Mouse (Mus musculus) splenic B cell, adult 2 months (primary cell): ENCODE results near the gene Slc6a6.

ENCODE experiments used
- DNase-seq: peaks from one replicate; pipeline ENCODE4 v3.0.0-alpha.2; 2011; ENCODE audit warnings: low read depth, low spot score
- H3K27me3 ChIP-seq: 2 replicates; pipeline ENCODE4 v1.6.1; 2012; ENCODE audit warnings: mild to moderate bottlenecking, low read length, moderate library complexity, mixed read lengths; ENCODE audit not compliant: control insufficient read depth, poor library complexity, insufficient read depth, severe bottlenecking
- H3K36me3 ChIP-seq: 2 replicates; pipeline ENCODE4 v1.6.1; 2012; ENCODE audit warnings: mild to moderate bottlenecking, low read length, moderate library complexity, mixed read lengths; ENCODE audit not compliant: control insufficient read depth, poor library complexity, insufficient read depth, severe bottlenecking

Gene Slc6a6

GRCm38 (mm10) chr6:91785018-91785417 is 101.2 kb downstream of the Slc6a6 start:
- Histone ChIP-seq H3K36me3 (no peaks in the 10 kb centered on the region), H3K27me3 (no peaks in the 10 kb centered on the region)
- DNase-seq = no peak

- DNase-seq = no peak
- no peaks in the 10 kb centered on the region for H3K36me3 ChIP-seq
- no peaks in the 10 kb centered on the region for H3K27me3 ChIP-seq
Measured at GRCm38 (mm10) chr6:91788311-91788798, 104.5 kb downstream of the Slc6a6 start.

- no peaks in the 10 kb centered on the region for H3K27me3 ChIP-seq
- no peaks in the 10 kb centered on the region for H3K36me3 ChIP-seq
- no peak for DNase-seq
Measured at GRCm38 (mm10) chr6:91795640-91796039, 111.8 kb downstream of the Slc6a6 start.

- Histone ChIP-seq H3K36me3 (no peaks in the 10 kb centered on the region), H3K27me3 (no peaks in the 10 kb centered on the region)
- DNase-seq = no peak
Measured at GRCm38 (mm10) chr6:91796064-91796463, 112.2 kb downstream of the Slc6a6 start.

GRCm38 (mm10) chr6:91796736-91797135 is 112.9 kb downstream of the Slc6a6 start:
- Histone ChIP-seq H3K27me3 (no peaks in the 10 kb centered on the region), H3K36me3 (no peaks in the 10 kb centered on the region)
- no peak for DNase-seq

GRCm38 (mm10) chr6:91798496-91798895 is 114.6 kb downstream of the Slc6a6 start:
- Histone ChIP-seq H3K36me3 (no peaks in the 10 kb centered on the region), H3K27me3 (no peaks in the 10 kb centered on the region)
- no peak for DNase-seq

GRCm38 (mm10) chr6:91804177-91804576 is 120.3 kb downstream of the Slc6a6 start:
- Histone ChIP-seq H3K36me3 (no peaks in the 10 kb centered on the region), H3K27me3 (no peaks in the 10 kb centered on the region; the same call in 1 of the 2 replicates)
- no peak for DNase-seq

GRCm38 (mm10) chr6:91807169-91807568 is 123.3 kb downstream of the Slc6a6 start:
- Histone ChIP-seq H3K36me3 (no peaks in the 10 kb centered on the region), H3K27me3 (no peaks in the 10 kb centered on the region; the same call in 1 of the 2 replicates)
- no peak for DNase-seq

GRCm38 (mm10) chr6:91808022-91808421 is 124.2 kb downstream of the Slc6a6 start:
- no peaks in the 10 kb centered on the region; the same call in 1 of the 2 replicates for H3K27me3 ChIP-seq
- no peaks in the 10 kb centered on the region for H3K36me3 ChIP-seq
- no peak for DNase-seq
